Mouse (Mus musculus): ENCODE results near the gene Mybpc2.

DNA sequence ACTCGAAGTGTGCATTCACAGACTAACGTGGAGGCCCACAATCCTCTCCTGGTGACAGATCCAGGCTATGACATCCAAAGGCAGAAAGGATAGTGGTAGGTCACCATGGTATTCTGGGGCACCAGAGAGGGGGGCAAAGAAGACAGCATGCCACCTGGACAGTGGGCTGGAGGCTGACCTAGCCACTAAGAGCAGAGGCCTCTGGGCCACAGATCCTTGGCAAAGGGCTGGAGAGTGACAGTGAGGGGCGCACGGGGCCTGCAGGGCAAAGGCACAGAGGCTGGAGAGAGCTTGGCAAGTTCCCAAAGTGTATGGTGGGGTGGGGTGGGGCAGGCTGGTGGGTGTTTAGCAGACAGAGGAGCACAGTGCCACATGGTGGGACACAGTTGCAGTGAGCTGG, 34.2 kb downstream of the Mybpc2 start:
- TF ChIP-seq CTCF (IDR thresholded peaks at IDR 0.05; ENCODE audit: insufficient read depth, low read depth, low read length), result no peak
- no peak for TF ChIP-seq POLR2A (IDR thresholded peaks at IDR 0.05; ENCODE audit: insufficient read depth, low read depth, low read length)

All from olfactory bulb, adult 2 months (tissue).